22 mouse cellular contexts compared by ENCODE assay signal in genomic region chr14:117831267-117831666, GRCm38 (mm10).
DNase-seq lines count a peak whose midpoint lies in the region; ATAC-seq and TF ChIP-seq lines count a peak whose summit lies in the region.
"Had no signal": no experiment of that assay in that cellular context is flagged by ENCODE, and none has a peak within 500 bp of the region (broad histone marks: within the 10 kb centered on the region; RNA-seq: fewer than 3 reads in every experiment).

No protein-coding gene starts in this region.

- H3K9me3 ChIP-seq in forebrain, postnatal 0 days (ENCODE audit: low read length), result no peaks in the 10 kb centered on the region
- no peaks in the 10 kb centered on the region for H3K9me3 ChIP-seq in forebrain, embryonic 13.5 days (replicated peaks)
- no peaks in the 10 kb centered on the region for H3K9me3 ChIP-seq in hindbrain, embryonic 11.5 days (ENCODE audit: control insufficient read depth, low read length)
- H3K9me3 ChIP-seq in hindbrain, embryonic 15.5 days, result no peaks in the 10 kb centered on the region
- no peaks in the 10 kb centered on the region for H3K9me3 ChIP-seq in neural tube, embryonic 12.5 days
- H3K9me3 ChIP-seq: embryonic facial prominence, embryonic 13.5 days; forebrain, embryonic 12.5 days; heart, embryonic 15.5 days had no signal

- ATAC-seq in forebrain, postnatal 0 days, result peak; percentile 54; the same call in 1 of the 2 replicates
- no peak for ATAC-seq in forebrain, embryonic 13.5 days
- ATAC-seq in hindbrain, embryonic 11.5 days (ENCODE audit: low FRiP score), result peak; percentile 46; the same call in 1 of the 2 replicates
- peak; percentile 78; the same call in 1 of the 2 replicates for ATAC-seq in hindbrain, embryonic 15.5 days (ENCODE audit: low FRiP score, low read depth)
- ATAC-seq in neural tube, embryonic 12.5 days (ENCODE audit: low FRiP score, low read depth), result peak; percentile 79
- ATAC-seq: intestine, postnatal 0 days; Patski had no signal

- no peaks in the 10 kb centered on the region for H3K4me1 ChIP-seq in forebrain, postnatal 0 days (ENCODE audit: insufficient read depth)
- H3K4me1 ChIP-seq in forebrain, embryonic 13.5 days, result 0 out of 2 replicates have a peak, but pooled peaks cover 7% of the 10 kb centered on the region
- no peaks in the 10 kb centered on the region for H3K4me1 ChIP-seq in hindbrain, embryonic 11.5 days (replicated peaks; ENCODE audit: control insufficient read depth, insufficient read depth, low read length)
- H3K4me1 ChIP-seq in hindbrain, embryonic 15.5 days (replicated peaks), result peaks cover 6% of the 10 kb centered on the region; the same call in 1 of the 2 replicates
- peaks cover 12% of the 10 kb centered on the region for H3K4me1 ChIP-seq in neural tube, embryonic 12.5 days
- H3K4me1 ChIP-seq: embryonic facial prominence, embryonic 13.5 days; heart, embryonic 15.5 days had no signal

- no peaks in the 10 kb centered on the region for H3K36me3 ChIP-seq in forebrain, postnatal 0 days (ENCODE audit: insufficient read depth)
- no peaks in the 10 kb centered on the region for H3K36me3 ChIP-seq in forebrain, embryonic 13.5 days (ENCODE audit: poor library complexity, severe bottlenecking)
- no peaks in the 10 kb centered on the region for H3K36me3 ChIP-seq in hindbrain, embryonic 11.5 days (ENCODE audit: control insufficient read depth, insufficient read depth, low read length)
- no peaks in the 10 kb centered on the region for H3K36me3 ChIP-seq in hindbrain, embryonic 15.5 days
- no peaks in the 10 kb centered on the region for H3K36me3 ChIP-seq in neural tube, embryonic 12.5 days
- H3K36me3 ChIP-seq: embryonic facial prominence, embryonic 13.5 days; forebrain, embryonic 12.5 days; G1E; heart, embryonic 15.5 days had no signal

- H3K4me3 ChIP-seq in forebrain, postnatal 0 days (ENCODE audit: low read depth, low read length), result no peak overlapping the region
- H3K4me3 ChIP-seq in forebrain, embryonic 13.5 days, result no peak overlapping the region
- H3K4me3 ChIP-seq in hindbrain, embryonic 11.5 days (ENCODE audit: low read depth, low read length), result no peak overlapping the region
- no peak overlapping the region for H3K4me3 ChIP-seq in hindbrain, embryonic 15.5 days
- H3K4me3 ChIP-seq in neural tube, embryonic 12.5 days, result no peak overlapping the region
- H3K4me3 ChIP-seq: embryonic facial prominence, embryonic 13.5 days; erythroblast, embryonic 14.5 days; forebrain, embryonic 12.5 days; gastrocnemius, adult 2 months; heart, embryonic 15.5 days had no signal

- no peak for TF ChIP-seq CTCF in forebrain, postnatal 0 days (IDR thresholded peaks at IDR 0.05; ENCODE audit: low read depth)

- DNase-seq in forebrain, postnatal 0 days, result no peak
- no peak for DNase-seq in hindbrain, embryonic 11.5 days (ENCODE audit: low spot score)
- DNase-seq in urinary bladder, adult 18-20 months (ENCODE audit: low spot score in 2 of 2), result no peak
- DNase-seq in lung, postnatal 10 days, result no peak
- no peak for DNase-seq in adrenal gland, adult 2 months
- DNase-seq: B cell, adult 2 months; cerebellum, adult 2 months; spleen, adult 18-20 months had no signal

- no peak overlapping the region for H3K9ac ChIP-seq in forebrain, postnatal 0 days
- H3K9ac ChIP-seq in forebrain, embryonic 13.5 days, result no peak overlapping the region
- H3K9ac ChIP-seq in hindbrain, embryonic 11.5 days (ENCODE audit: low read depth, low read length), result no peak overlapping the region
- no peak overlapping the region for H3K9ac ChIP-seq in hindbrain, embryonic 15.5 days
- H3K9ac ChIP-seq in neural tube, embryonic 12.5 days, result no peak overlapping the region
- H3K9ac ChIP-seq: embryonic facial prominence, embryonic 13.5 days; forebrain, embryonic 12.5 days; heart, embryonic 15.5 days had no signal

- WGBS in forebrain, postnatal 0 days, result 76% methylated on average over 8 of the region's 8 CpGs
- 85% methylated on average over 8 of the region's 8 CpGs for WGBS in forebrain, embryonic 13.5 days
- WGBS in hindbrain, embryonic 11.5 days, result 65% methylated on average over 8 of the region's 8 CpGs
- 38% methylated on average over 8 of the region's 8 CpGs for WGBS in hindbrain, embryonic 15.5 days
- 41% methylated on average over 8 of the region's 8 CpGs for WGBS in neural tube, embryonic 12.5 days

- H3K27ac ChIP-seq in forebrain, postnatal 0 days (ENCODE audit: low read depth, low read length), result no peak overlapping the region
- H3K27ac ChIP-seq in forebrain, embryonic 13.5 days, result no peak overlapping the region
- no peak overlapping the region for H3K27ac ChIP-seq in hindbrain, embryonic 11.5 days (ENCODE audit: low read depth, low read length)
- H3K27ac ChIP-seq in hindbrain, embryonic 15.5 days (replicated peaks), result no peak overlapping the region
- H3K27ac ChIP-seq in neural tube, embryonic 12.5 days, result no peak overlapping the region
- H3K27ac ChIP-seq: embryonic facial prominence, embryonic 13.5 days; forebrain, embryonic 12.5 days; gastrocnemius, adult 2 months; heart, embryonic 15.5 days; macrophage had no signal

- no peaks in the 10 kb centered on the region for H3K27me3 ChIP-seq in forebrain, postnatal 0 days (ENCODE audit: insufficient read depth, low read length)
- no peaks in the 10 kb centered on the region for H3K27me3 ChIP-seq in forebrain, embryonic 13.5 days
- no peaks in the 10 kb centered on the region for H3K27me3 ChIP-seq in hindbrain, embryonic 11.5 days (ENCODE audit: control insufficient read depth, insufficient read depth, low read length)
- H3K27me3 ChIP-seq in hindbrain, embryonic 15.5 days, result no peaks in the 10 kb centered on the region
- H3K27me3 ChIP-seq in neural tube, embryonic 12.5 days (replicated peaks), result no peaks in the 10 kb centered on the region
- H3K27me3 ChIP-seq: CH12.LX; embryonic facial prominence, embryonic 13.5 days; forebrain, embryonic 12.5 days; heart, embryonic 15.5 days; Patski had no signal

- H3K4me2 ChIP-seq in forebrain, postnatal 0 days (ENCODE audit: low read depth), result no peak overlapping the region
- H3K4me2 ChIP-seq in forebrain, embryonic 13.5 days, result no peak overlapping the region
- H3K4me2 ChIP-seq in hindbrain, embryonic 11.5 days (replicated peaks; ENCODE audit: low read depth, low read length), result no peak overlapping the region
- no peak overlapping the region for H3K4me2 ChIP-seq in hindbrain, embryonic 15.5 days
- H3K4me2 ChIP-seq in neural tube, embryonic 12.5 days (replicated peaks), result no peak overlapping the region
- H3K4me2 ChIP-seq: embryonic facial prominence, embryonic 13.5 days; forebrain, embryonic 12.5 days; heart, embryonic 15.5 days; midbrain, embryonic 11.5 days had no signal
